Comparison of ENCODE assay signal across 8 mouse cellular contexts in the genomic region with DNA sequence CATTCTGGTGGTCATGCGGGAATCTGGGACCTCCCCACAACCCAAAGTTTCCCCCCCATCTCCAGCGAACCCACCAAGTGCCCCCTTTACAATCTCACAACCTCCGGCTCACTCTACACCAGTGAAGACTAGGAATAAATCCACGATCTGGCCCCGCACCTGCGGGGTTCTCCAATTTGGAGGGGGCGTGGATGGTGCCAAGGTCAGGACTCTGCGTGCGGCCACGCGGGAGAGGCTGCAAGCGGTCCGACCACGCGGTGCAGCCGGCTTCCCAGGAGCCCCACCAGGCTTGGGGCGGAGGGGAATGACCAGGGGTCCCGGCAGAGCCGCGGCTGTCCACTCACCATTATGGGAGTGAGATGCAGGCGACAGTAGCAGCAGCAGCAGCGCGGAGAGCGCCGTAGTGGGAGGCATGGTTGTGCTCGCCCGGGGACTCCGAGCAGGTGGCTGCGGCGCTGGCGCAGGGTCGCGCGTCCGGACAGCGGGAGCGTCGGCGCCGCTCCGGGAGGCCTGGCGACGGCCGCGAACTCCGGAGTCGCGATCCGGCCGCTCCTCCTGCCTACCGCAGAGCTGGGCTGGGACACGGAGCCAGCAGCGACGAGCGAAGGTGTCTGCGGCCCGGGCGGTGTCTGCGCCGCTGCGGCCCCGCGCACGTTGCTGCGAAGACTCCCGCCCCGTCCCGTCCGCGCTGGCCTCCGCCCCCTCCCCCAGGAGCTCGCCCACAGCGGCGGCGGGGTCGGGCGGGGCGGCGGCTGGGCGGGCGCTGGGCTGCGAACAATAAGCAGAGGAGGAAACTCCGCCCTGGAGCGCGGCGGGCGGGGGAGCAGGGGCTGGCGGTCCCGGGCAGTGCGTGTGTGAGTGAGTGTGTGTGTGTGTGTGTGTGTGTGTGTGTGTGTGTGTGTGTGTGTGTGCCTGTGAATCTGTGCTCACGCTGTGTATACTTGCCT. TPM values are rescaled to one million over a fixed set of nuclear protein-coding genes. Genes with fewer than 3 reads are reported as not detected.
DNase-seq lines count a peak whose midpoint lies in the region; ATAC-seq and TF ChIP-seq lines count a peak whose summit lies in the region.

A gene (minus strand): TSS at position 747 of the 947 bp plus-strand sequence.

- no peak within 1 kb of the TSS for H3K27ac ChIP-seq in ES-Bruce4 (ENCODE audit: insufficient read depth, low read length)
- peak within 1 kb of the TSS; percentile 35; the same call in 1 of the 2 replicates for H3K27ac ChIP-seq in forebrain, postnatal 0 days (ENCODE audit: low read depth, low read length)
- peak within 1 kb of the TSS; percentile 94 for H3K27ac ChIP-seq in hindbrain, embryonic 10.5 days

- WGBS in forebrain, postnatal 0 days: under 1% methylated on average over 68 of the region's 91 CpGs
- under 1% methylated on average over 91 of the region's 91 CpGs for WGBS in hindbrain, embryonic 10.5 days

- H3K4me1 ChIP-seq in ES-Bruce4 (ENCODE audit: control insufficient read depth, insufficient read depth, low read length): peaks cover 8% of the 10 kb centered on the region
- peaks cover 5% of the 10 kb centered on the region; the same call in 1 of the 2 replicates for H3K4me1 ChIP-seq in forebrain, postnatal 0 days (ENCODE audit: insufficient read depth)
- peaks cover 75% of the 10 kb centered on the region for H3K4me1 ChIP-seq in hindbrain, embryonic 10.5 days (replicated peaks)

- H3K27me3 ChIP-seq in ES-Bruce4 (ENCODE audit: control insufficient read depth, insufficient read depth, low read length, poor library complexity, severe bottlenecking): peaks cover 12% of the 10 kb centered on the region
- no peaks in the 10 kb centered on the region for H3K27me3 ChIP-seq in forebrain, postnatal 0 days (ENCODE audit: insufficient read depth, low read length)
- H3K27me3 ChIP-seq in hindbrain, embryonic 10.5 days (ENCODE audit: insufficient read depth, poor library complexity, severe bottlenecking): peaks cover 45% of the 10 kb centered on the region

- no peaks in the 10 kb centered on the region for H3K9me3 ChIP-seq in ES-Bruce4 (replicated peaks; ENCODE audit: control insufficient read depth, insufficient read depth, low read length, poor library complexity, severe bottlenecking)
- H3K9me3 ChIP-seq in forebrain, postnatal 0 days (ENCODE audit: low read length): no peaks in the 10 kb centered on the region
- H3K9me3 ChIP-seq in hindbrain, embryonic 10.5 days: no peaks in the 10 kb centered on the region

- H3K4me2 ChIP-seq in forebrain, postnatal 0 days (ENCODE audit: low read depth): peak within 1 kb of the TSS; percentile 96

- no peaks in the 10 kb centered on the region for H3K36me3 ChIP-seq in ES-Bruce4 (ENCODE audit: control insufficient read depth, insufficient read depth, low read length, poor library complexity, severe bottlenecking)
- H3K36me3 ChIP-seq in forebrain, postnatal 0 days (ENCODE audit: insufficient read depth): no peaks in the 10 kb centered on the region
- H3K36me3 ChIP-seq in hindbrain, embryonic 10.5 days: no peaks in the 10 kb centered on the region; the same call in 1 of the 2 replicates

- peak; percentile 35 for DNase-seq in c-Kit-positive CD71-negative TER-119-negative erythroid progenitor cells, embryonic 14.5 days (ENCODE audit: low read depth)
- peak; percentile 77 for DNase-seq in forebrain, postnatal 0 days
- DNase-seq in hindbrain, embryonic 10.5 days (ENCODE audit: low spot score): peak; percentile 91
- peak; percentile 63 to 74 for DNase-seq in layer of hippocampus, postnatal 10 days (ENCODE audit: low spot score in 2 of 2)
- peak; percentile 93 for DNase-seq in lung, postnatal 10 days
- DNase-seq in retina, adult 2 months (ENCODE audit: low read depth, low spot score): peak; percentile 67
- DNase-seq in thymus, postnatal 14 days: peak; percentile 73

- TF ChIP-seq CTCF in ES-Bruce4 (IDR thresholded peaks at IDR 0.05; ENCODE audit: low read depth, low read length): no peak
- TF ChIP-seq CTCF in forebrain, postnatal 0 days (IDR thresholded peaks at IDR 0.05; ENCODE audit: low read depth): no peak

- peak; percentile 88 for ATAC-seq in forebrain, postnatal 0 days

- TF ChIP-seq EP300 in ES-Bruce4 (IDR thresholded peaks at IDR 0.05; ENCODE audit: insufficient read depth, low read depth, low read length): 0 out of 2 replicates have a peak, but pooled peaks have one; percentile 7

- peak within 1 kb of the TSS; percentile 71 for H3K9ac ChIP-seq in ES-Bruce4 (ENCODE audit: low read depth, poor library complexity, severe bottlenecking)
- H3K9ac ChIP-seq in forebrain, postnatal 0 days: peak within 1 kb of the TSS; percentile 76

- no peak for TF ChIP-seq POLR2A in ES-Bruce4 (IDR thresholded peaks at IDR 0.05; ENCODE audit: insufficient read depth, low read length)

- H3K4me3 ChIP-seq in ES-Bruce4 (ENCODE audit: low read depth, low read length): peak within 1 kb of the TSS; percentile 89
- H3K4me3 ChIP-seq in forebrain, postnatal 0 days (ENCODE audit: low read depth, low read length): peak within 1 kb of the TSS; percentile 73
- peak within 1 kb of the TSS; percentile 84 for H3K4me3 ChIP-seq in hindbrain, embryonic 10.5 days

RNA-seq across cellular contexts. Expression of the gene that starts here (rescaled TPM):
- polyA plus RNA-seq in ES-Bruce4 (2011; ENCODE audit: insufficient read depth, insufficient read length, low read depth, missing spikeins): 141 and 145 TPM in 2 replicates
- total RNA-seq in forebrain, postnatal 0 days (2014; rRNA removed): 14.9 and 18.7 TPM in 2 replicates
- polyA plus RNA-seq in forebrain, postnatal 0 days (2015; fragmentation: Nextera tagmentation; extraction: Ambion mirVana): 7.2 and 8.9 TPM in 2 replicates
- polyA plus RNA-seq in hindbrain, embryonic 10.5 days (2016; fragmentation: Nextera tagmentation; extraction: Ambion mirVana): 16.2 and 19.8 TPM in 2 replicates
- total RNA-seq in layer of hippocampus, postnatal 10 days (2021): 10 to 100 TPM; 19.2 to 21.1 TPM

Comparison
In these comparisons a context has a peak if more than half of its experiments do, and no peak if none do; other contexts are left out.
1. DNase-seq: peak in every context shown above with its lines; median percentile 93 in lung, postnatal 10 days; 91 in hindbrain, embryonic 10.5 days; 77 in forebrain, postnatal 0 days; 73 in thymus, postnatal 14 days; 68 in layer of hippocampus, postnatal 10 days; 67 in retina, adult 2 months; 35 in c-Kit-positive CD71-negative TER-119-negative erythroid progenitor cells, embryonic 14.5 days.